In the genomic region with DNA sequence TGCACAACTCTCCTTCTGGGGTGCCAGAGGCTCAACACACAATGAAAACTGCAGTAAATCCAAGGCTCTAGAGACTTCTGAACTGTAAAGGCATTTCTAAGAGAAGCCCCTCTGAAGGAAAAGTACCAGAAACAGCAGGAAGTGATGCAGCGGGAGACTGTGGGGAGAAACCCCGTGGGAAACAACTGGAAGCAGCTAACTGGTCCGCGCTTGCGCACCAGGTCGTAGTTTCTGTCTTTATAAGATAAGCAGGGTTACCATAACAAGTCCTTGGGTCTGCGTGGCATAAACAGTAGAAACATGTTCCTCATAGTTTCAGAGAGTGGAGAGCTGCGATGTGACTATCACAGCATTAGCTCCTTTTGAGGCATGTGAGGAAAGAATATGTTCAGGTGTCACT, we compare ENCODE assay signal across 11 mouse cellular contexts. TPM values are rescaled to one million over a fixed set of nuclear protein-coding genes. Genes with fewer than 3 reads are reported as not detected.
DNase-seq lines count a peak whose midpoint lies in the region; ATAC-seq lines count a peak whose summit lies in the region.
"Had no signal": no experiment of that assay in that cellular context is flagged by ENCODE, and none has a peak within 500 bp of the region (broad histone marks: within the 10 kb centered on the region; RNA-seq: fewer than 3 reads in every experiment).

No protein-coding gene starts in this region.

- DNase-seq in lung, postnatal 10 days: peak; percentile 19
- no peak for DNase-seq in lung, postnatal 36 days
- DNase-seq in kidney, postnatal 25 days: peak; percentile 12 to 43
- DNase-seq in spleen, postnatal 4 days (ENCODE audit: low spot score in 2 of 2): peak; percentile 37 to 71
- no peak for DNase-seq in urinary bladder, adult 18-20 months (ENCODE audit: low spot score in 2 of 2)
- DNase-seq in gastrocnemius, postnatal 4 days (ENCODE audit: low spot score in 2 of 2): no peak
- DNase-seq: gastrocnemius, postnatal 10 days; thymus, postnatal 36 days had no signal

- 0 out of 2 replicates have a peak, but pooled peaks have one; percentile 32 for ATAC-seq in erythroblast, adult 5-6 weeks (replicated peaks; ENCODE audit: low FRiP score, poor library complexity, severe bottlenecking)
- ATAC-seq: lung, postnatal 0 days; midbrain, embryonic 16.5 days had no signal

RNA-seq across cellular contexts. Expression of a gene that starts 41.2 kb away (rescaled TPM):
- 2.3 and 16.3 TPM in 2 replicates for total RNA-seq in erythroblast, adult 5-6 weeks (2015; ENCODE audit: low replicate concordance)
- 0.42 and 0.51 TPM in 2 replicates for total RNA-seq in erythroblast, adult 5-6 weeks (2017; ENCODE audit: low replicate concordance)
- 1 to 10 TPM; 4.9 to 7.2 TPM for total RNA-seq in gastrocnemius, postnatal 4 days (2021)

Comparison
In these comparisons a context has a peak if more than half of its experiments do, and no peak if none do; other contexts are left out.
1. DNase-seq: peak in lung, postnatal 10 days (single experiment), kidney, postnatal 25 days (2 of 2) and spleen, postnatal 4 days (2 of 2); none in lung, postnatal 36 days (single experiment), urinary bladder, adult 18-20 months (0 of 2) and gastrocnemius, postnatal 4 days (0 of 2).